Mouse (Mus musculus) liver, adult 2 months (tissue): Measurements from ENCODE around the gene U2surp.

ENCODE experiments used
- CTCF ChIP-seq: fragments of 200-500 bp; IDR thresholded peaks from 2 replicates; pipeline ENCODE4 v1.5.1; 2011; ENCODE audit warnings: low read depth, low read length, control low read depth
- POLR2A ChIP-seq: fragments of 200-500 bp; IDR thresholded peaks from 2 replicates; pipeline ENCODE4 v1.6.1; 2011; ENCODE audit warnings: low read length, control low read depth; ENCODE audit not compliant: insufficient read depth; ENCODE audit errors: extremely low read depth

DNA sequence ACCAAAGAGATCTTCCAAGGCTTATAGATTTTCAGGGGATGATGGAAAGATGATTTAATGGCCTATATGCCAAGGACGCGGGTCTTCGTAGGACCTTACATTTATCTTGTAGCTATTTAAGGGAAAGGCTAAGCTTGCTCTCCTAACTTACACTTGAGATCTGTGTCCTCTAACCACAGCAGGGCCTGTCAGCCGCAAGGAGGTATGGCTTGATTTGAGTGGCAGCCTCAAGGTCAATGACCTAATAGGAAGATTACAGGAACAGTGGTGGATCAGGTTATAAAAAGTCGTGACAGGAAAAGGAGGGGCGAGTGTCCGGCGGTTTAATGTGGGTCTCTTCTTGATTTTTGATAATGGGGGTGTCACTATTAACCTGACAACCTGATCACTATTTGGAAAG, 61.2 kb downstream of the U2surp start:
- TF ChIP-seq CTCF, result no peak
- TF ChIP-seq POLR2A, result no peak
